Mouse (Mus musculus): ENCODE data around the gene Hebp1. TPM values are rescaled to one million over a fixed set of nuclear protein-coding genes. Genes with fewer than 3 reads are reported as not detected.

Hebp1 gene
- polyA plus RNA-seq, 2 experiments, result 5.9 to 23.2 TPM

DNA sequence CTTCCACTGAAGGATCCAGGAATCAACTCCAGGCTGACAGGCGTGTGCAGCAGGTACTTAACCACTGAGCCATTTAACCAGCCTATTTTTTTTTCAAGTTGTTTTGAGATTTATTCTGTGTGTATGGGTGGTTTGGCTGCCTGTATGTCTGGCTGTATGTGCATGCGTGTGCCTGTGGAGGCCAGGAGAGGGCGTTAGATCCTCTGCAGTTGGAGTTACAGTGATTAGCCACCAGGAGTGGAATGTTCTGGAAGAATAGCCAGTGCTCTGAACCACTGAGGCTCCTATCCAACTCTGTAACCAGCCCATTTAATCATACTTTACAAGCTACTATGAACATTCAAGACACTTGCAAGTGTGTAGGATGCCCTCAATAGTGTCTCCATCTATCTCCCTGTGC lies 38.8 kb upstream of the Hebp1 start:
- H3K27ac ChIP-seq (replicated peaks; ENCODE audit: low read depth, low read length), result no peak overlapping the region
- H3K36me3 ChIP-seq (ENCODE audit: control insufficient read depth, insufficient read depth, low read length), result peaks cover 39% of the 10 kb centered on the region
- WGBS, result 84% methylated on average over 3 of the region's 3 CpGs

DNA sequence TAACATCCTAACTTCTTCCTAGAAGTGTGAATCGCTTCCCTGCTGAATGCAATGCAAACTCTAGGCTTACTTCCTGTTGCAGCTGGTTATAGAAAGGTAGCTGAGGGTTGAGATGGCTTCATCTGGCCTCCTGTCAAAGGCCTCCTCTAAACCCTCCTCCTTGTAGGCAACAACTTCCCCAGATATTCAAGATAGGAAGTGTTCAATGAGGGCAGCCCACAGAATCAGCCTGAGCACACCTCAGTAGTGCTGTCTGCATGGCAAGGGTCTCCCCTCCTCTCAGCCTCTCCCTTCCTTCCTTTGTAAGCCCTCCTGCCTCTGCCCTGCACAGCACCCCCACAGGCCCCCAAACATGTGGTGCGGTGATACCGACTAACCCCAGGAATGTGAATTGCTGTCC lies 37.9 kb upstream of the Hebp1 start:
- peaks cover 41% of the 10 kb centered on the region for H3K36me3 ChIP-seq (ENCODE audit: control insufficient read depth, insufficient read depth, low read length)
- no peak overlapping the region for H3K4me2 ChIP-seq (replicated peaks; ENCODE audit: low read depth, low read length, severe bottlenecking)
- no peaks in the 10 kb centered on the region for H3K27me3 ChIP-seq (ENCODE audit: control insufficient read depth, insufficient read depth, low read length)
- no peak for TF ChIP-seq POLR2A (IDR thresholded peaks at IDR 0.05; ENCODE audit: borderline replicate concordance, extremely low read depth, insufficient read depth, insufficient read length)
- 86% methylated on average over 3 of the region's 3 CpGs for WGBS
- H3K4me1 ChIP-seq (ENCODE audit: control insufficient read depth, insufficient read depth, low read length), result peaks cover 3% of the 10 kb centered on the region; the same call in 1 of the 2 replicates
- no peak overlapping the region for H3K27ac ChIP-seq (replicated peaks; ENCODE audit: low read depth, low read length)
- no peak overlapping the region for H3K9ac ChIP-seq (ENCODE audit: low read depth, low read length, severe bottlenecking)
- H3K4me3 ChIP-seq (replicated peaks; ENCODE audit: low read length), result no peak overlapping the region
- H3K9me3 ChIP-seq (ENCODE audit: control insufficient read depth, low read length), result no peaks in the 10 kb centered on the region
- DNase-seq (ENCODE audit: low spot score) (no peak), ATAC-seq (ENCODE audit: low FRiP score, low read depth) (no peak)

More for the DNA sequence above, 38.8 kb upstream of the Hebp1 start:
- Histone ChIP-seq H3K9ac (ENCODE audit: low read depth, low read length, severe bottlenecking) (no peak overlapping the region), H3K4me1 (ENCODE audit: control insufficient read depth, insufficient read depth, low read length) (peaks cover 5% of the 10 kb centered on the region; the same call in 1 of the 2 replicates), H3K27me3 (ENCODE audit: control insufficient read depth, insufficient read depth, low read length) (no peaks in the 10 kb centered on the region), H3K9me3 (ENCODE audit: control insufficient read depth, low read length) (no peaks in the 10 kb centered on the region), H3K4me3 (replicated peaks; ENCODE audit: low read length) (no peak overlapping the region), H3K4me2 (replicated peaks; ENCODE audit: low read depth, low read length, severe bottlenecking) (no peak overlapping the region)
- ATAC-seq (ENCODE audit: low FRiP score, low read depth) (no peak), DNase-seq (ENCODE audit: low spot score) (no peak)
- TF ChIP-seq POLR2A (IDR thresholded peaks at IDR 0.05; ENCODE audit: borderline replicate concordance, extremely low read depth, insufficient read depth, insufficient read length), result no peak

DNA sequence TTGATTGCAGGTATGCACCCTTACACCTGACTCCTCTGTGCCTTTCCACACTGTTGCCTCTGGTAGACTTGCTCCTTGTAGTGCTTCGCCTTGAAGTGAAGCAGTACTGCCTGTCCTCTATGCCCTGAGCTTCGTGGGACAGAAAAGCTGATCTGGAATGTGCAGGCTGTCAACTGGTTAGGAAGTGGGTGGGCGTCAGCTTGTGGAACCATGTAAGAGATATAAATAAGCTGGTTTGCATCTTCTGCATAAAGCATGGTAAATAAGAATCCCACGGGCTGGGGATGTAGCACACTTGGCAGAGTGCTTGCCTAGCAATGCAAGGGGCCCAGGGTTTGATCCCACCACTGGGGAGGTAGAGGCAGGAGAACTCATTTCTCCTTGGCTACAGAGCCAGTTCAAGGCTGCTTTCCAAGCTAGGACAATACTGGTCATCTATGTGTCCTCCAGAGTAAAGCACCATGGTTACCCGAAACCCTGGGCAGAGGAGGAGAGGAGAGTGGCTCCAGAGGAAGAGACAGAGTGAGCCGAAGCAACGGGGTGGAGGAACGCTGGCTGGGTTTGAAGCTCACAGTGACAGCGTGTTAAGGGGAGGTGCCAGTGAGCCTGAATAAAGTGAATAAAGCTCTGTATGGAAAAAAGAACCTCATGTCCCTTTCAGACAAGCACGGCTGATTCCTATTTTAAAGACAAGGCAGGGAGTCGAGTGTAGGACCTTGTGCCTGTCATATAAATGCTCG lies 34.8 kb upstream of the Hebp1 start:
- no peak overlapping the region for H3K27ac ChIP-seq (replicated peaks; ENCODE audit: low read depth, low read length)
- ATAC-seq (ENCODE audit: low FRiP score, low read depth) (no peak), DNase-seq (ENCODE audit: low spot score) (no peak)
- H3K27me3 ChIP-seq (ENCODE audit: control insufficient read depth, insufficient read depth, low read length), result no peaks in the 10 kb centered on the region
- H3K4me2 ChIP-seq (replicated peaks; ENCODE audit: low read depth, low read length, severe bottlenecking), result no peak overlapping the region
- H3K9me3 ChIP-seq (ENCODE audit: control insufficient read depth, low read length), result no peaks in the 10 kb centered on the region
- no peaks in the 10 kb centered on the region for H3K4me1 ChIP-seq (ENCODE audit: control insufficient read depth, insufficient read depth, low read length)
- H3K36me3 ChIP-seq (ENCODE audit: control insufficient read depth, insufficient read depth, low read length), result peaks cover 54% of the 10 kb centered on the region
- 75% methylated on average over 12 of the region's 12 CpGs for WGBS
- TF ChIP-seq POLR2A (IDR thresholded peaks at IDR 0.05; ENCODE audit: borderline replicate concordance, extremely low read depth, insufficient read depth, insufficient read length), result no peak
- no peak overlapping the region for H3K9ac ChIP-seq (ENCODE audit: low read depth, low read length, severe bottlenecking)
- H3K4me3 ChIP-seq (replicated peaks; ENCODE audit: low read length), result no peak overlapping the region

DNA sequence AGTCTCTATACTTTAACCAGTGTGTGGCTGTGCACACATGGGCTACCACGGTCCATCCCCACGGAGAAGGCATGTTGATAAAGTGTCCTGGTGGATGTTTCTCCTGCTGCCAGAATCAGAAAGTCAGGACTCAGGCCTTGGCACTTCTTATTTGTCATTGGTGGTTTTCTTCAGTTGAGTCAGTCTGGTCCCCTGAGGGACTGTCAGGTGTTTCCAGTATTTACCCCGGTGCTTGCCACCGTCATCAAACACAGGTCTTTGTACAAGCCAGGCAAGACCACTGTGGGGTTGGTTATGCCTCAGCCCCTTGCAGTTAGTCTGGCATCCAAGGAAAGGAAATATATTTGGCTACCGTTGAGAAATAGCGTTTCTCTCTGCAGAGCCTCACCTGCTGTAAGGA lies 32.8 kb upstream of the Hebp1 start:
- H3K27me3 ChIP-seq (ENCODE audit: control insufficient read depth, insufficient read depth, low read length), result no peaks in the 10 kb centered on the region
- WGBS, result 93% methylated on average over 6 of the region's 6 CpGs
- H3K4me1 ChIP-seq (ENCODE audit: control insufficient read depth, insufficient read depth, low read length), result no peaks in the 10 kb centered on the region
- no peak overlapping the region for H3K9ac ChIP-seq (ENCODE audit: low read depth, low read length, severe bottlenecking)
- DNase-seq (ENCODE audit: low spot score), result no peak
- H3K4me2 ChIP-seq (replicated peaks; ENCODE audit: low read depth, low read length, severe bottlenecking), result no peak overlapping the region
- H3K36me3 ChIP-seq (ENCODE audit: control insufficient read depth, insufficient read depth, low read length), result peaks cover 60% of the 10 kb centered on the region
- no peak for ATAC-seq (ENCODE audit: low FRiP score, low read depth)
- TF ChIP-seq POLR2A (IDR thresholded peaks at IDR 0.05; ENCODE audit: borderline replicate concordance, extremely low read depth, insufficient read depth, insufficient read length), result no peak
- H3K27ac ChIP-seq (replicated peaks; ENCODE audit: low read depth, low read length), result no peak overlapping the region
- H3K4me3 ChIP-seq (replicated peaks; ENCODE audit: low read length), result no peak overlapping the region
- H3K9me3 ChIP-seq (ENCODE audit: control insufficient read depth, low read length), result no peaks in the 10 kb centered on the region

DNA sequence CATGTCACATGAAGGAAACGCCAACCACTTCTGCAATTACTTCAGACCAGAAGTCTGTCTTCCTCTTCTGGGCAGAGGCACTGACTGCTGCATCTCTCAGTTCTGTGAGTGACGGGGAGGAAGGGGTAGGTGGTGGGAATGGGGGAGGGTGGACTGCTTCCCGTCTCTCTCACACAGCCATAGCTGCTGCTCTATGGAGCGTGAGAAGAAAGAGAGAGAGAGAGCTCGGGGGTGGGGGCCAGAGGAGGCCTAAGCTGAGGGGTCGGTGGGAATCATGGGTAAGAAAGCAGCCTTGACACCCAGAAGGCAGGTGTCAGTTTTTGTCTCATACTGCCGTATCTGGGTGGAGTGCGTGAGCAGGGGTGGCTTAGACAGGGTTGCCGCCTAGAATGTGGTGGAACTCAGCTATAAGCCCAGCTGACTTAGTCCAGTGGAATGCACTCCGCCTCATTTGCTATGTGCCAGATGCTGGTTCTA lies 30.7 kb upstream of the Hebp1 start:
- no peak overlapping the region for H3K27ac ChIP-seq (replicated peaks; ENCODE audit: low read depth, low read length)
- H3K4me3 ChIP-seq (replicated peaks; ENCODE audit: low read length), result no peak overlapping the region
- H3K36me3 ChIP-seq (ENCODE audit: control insufficient read depth, insufficient read depth, low read length), result peaks cover 51% of the 10 kb centered on the region
- no peaks in the 10 kb centered on the region for H3K27me3 ChIP-seq (ENCODE audit: control insufficient read depth, insufficient read depth, low read length)
- TF ChIP-seq POLR2A (IDR thresholded peaks at IDR 0.05; ENCODE audit: borderline replicate concordance, extremely low read depth, insufficient read depth, insufficient read length), result no peak
- H3K4me1 ChIP-seq (ENCODE audit: control insufficient read depth, insufficient read depth, low read length), result peaks cover 2% of the 10 kb centered on the region; the same call in 1 of the 2 replicates
- 69% methylated on average over 9 of the region's 10 CpGs for WGBS
- no peak overlapping the region for H3K9ac ChIP-seq (ENCODE audit: low read depth, low read length, severe bottlenecking)
- no peak overlapping the region for H3K4me2 ChIP-seq (replicated peaks; ENCODE audit: low read depth, low read length, severe bottlenecking)
- no peak for DNase-seq (ENCODE audit: low spot score)
- no peaks in the 10 kb centered on the region for H3K9me3 ChIP-seq (ENCODE audit: control insufficient read depth, low read length)
- no peak; the same call in 1 of the 2 replicates for ATAC-seq (ENCODE audit: low FRiP score, low read depth)

Data from limb, embryonic 14.5 days (tissue).